Mouse (Mus musculus): ENCODE measurements around the gene Bcl9l. TPM values are rescaled to one million over a fixed set of nuclear protein-coding genes. Genes with fewer than 3 reads are reported as not detected.

The Bcl9l gene
- polyA plus RNA-seq, 1 experiment from 2014 or later = 12.3 TPM

GRCm38 (mm10) chr9:44499356-44500162 is 16.9 kb downstream of the Bcl9l start:
- peaks cover 62% of the 10 kb centered on the region for H3K4me1 ChIP-seq (ENCODE audit: control insufficient read depth, insufficient read depth, low read length)
- H3K4me3 ChIP-seq (ENCODE audit: low read depth, low read length) = peak overlapping the region; percentile 35
- peak overlapping the region; percentile 80 for H3K4me2 ChIP-seq (ENCODE audit: low read depth, low read length)

GRCm38 (mm10) chr9:44500163-44500533 is 17.5 kb downstream of the Bcl9l start:
- WGBS = 26% methylated on average over 5 of the region's 5 CpGs
- Histone ChIP-seq H3K9ac (replicated peaks; ENCODE audit: low read depth, low read length) (peak overlapping the region; percentile 41; the same call in 1 of the 2 replicates), H3K27ac (ENCODE audit: low read depth, low read length) (peak overlapping the region; percentile 77), H3K4me2 (ENCODE audit: low read depth, low read length) (peak overlapping the region; percentile 80), H3K36me3 (ENCODE audit: control insufficient read depth, insufficient read depth, low read length) (peaks cover 4% of the 10 kb centered on the region; the same call in 1 of the 2 replicates), H3K27me3 (ENCODE audit: control insufficient read depth, insufficient read depth, low read length) (no peaks in the 10 kb centered on the region), H3K4me1 (ENCODE audit: control insufficient read depth, insufficient read depth, low read length) (peaks cover 57% of the 10 kb centered on the region), H3K9me3 (ENCODE audit: control insufficient read depth, low read length) (no peaks in the 10 kb centered on the region), H3K4me3 (ENCODE audit: low read depth, low read length) (no peak overlapping the region)
- ATAC-seq (ENCODE audit: low read depth) = no peak; the same call in none of the 2 replicates

More at GRCm38 (mm10) chr9:44499356-44500162, 16.9 kb downstream of the Bcl9l start:
- WGBS = 6% methylated on average over 19 of the region's 20 CpGs
- Histone ChIP-seq H3K27ac (ENCODE audit: low read depth, low read length) (peak overlapping the region; percentile 77), H3K27me3 (ENCODE audit: control insufficient read depth, insufficient read depth, low read length) (no peaks in the 10 kb centered on the region), H3K9ac (replicated peaks; ENCODE audit: low read depth, low read length) (peak overlapping the region; percentile 56), H3K9me3 (ENCODE audit: control insufficient read depth, low read length) (no peaks in the 10 kb centered on the region), H3K36me3 (ENCODE audit: control insufficient read depth, insufficient read depth, low read length) (no peaks in the 10 kb centered on the region)
- peak; percentile 43 for ATAC-seq (ENCODE audit: low read depth)

GRCm38 (mm10) chr9:44500638-44501175 is 18.1 kb downstream of the Bcl9l start:
- Histone ChIP-seq H3K27me3 (ENCODE audit: control insufficient read depth, insufficient read depth, low read length) (no peaks in the 10 kb centered on the region), H3K9me3 (ENCODE audit: control insufficient read depth, low read length) (no peaks in the 10 kb centered on the region), H3K9ac (replicated peaks; ENCODE audit: low read depth, low read length) (peak overlapping the region; percentile 41; the same call in 1 of the 2 replicates), H3K4me1 (ENCODE audit: control insufficient read depth, insufficient read depth, low read length) (peaks cover 53% of the 10 kb centered on the region), H3K36me3 (ENCODE audit: control insufficient read depth, insufficient read depth, low read length) (peaks cover 8% of the 10 kb centered on the region; the same call in 1 of the 2 replicates), H3K4me2 (ENCODE audit: low read depth, low read length) (peak overlapping the region; percentile 80; the same call in 1 of the 2 replicates), H3K27ac (ENCODE audit: low read depth, low read length) (peak overlapping the region; percentile 77), H3K4me3 (ENCODE audit: low read depth, low read length) (no peak overlapping the region)
- WGBS = 56% methylated on average over 8 of the region's 8 CpGs
- no peak for ATAC-seq (ENCODE audit: low read depth)

- 55% methylated on average over 10 of the region's 10 CpGs for whole genome bisulfite sequencing
- peaks cover 53% of the 10 kb centered on the region for H3K4me1 ChIP-seq (ENCODE audit: control insufficient read depth, insufficient read depth, low read length)
Observed at GRCm38 (mm10) chr9:44501206-44501879, 18.7 kb downstream of the Bcl9l start.

DNA sequence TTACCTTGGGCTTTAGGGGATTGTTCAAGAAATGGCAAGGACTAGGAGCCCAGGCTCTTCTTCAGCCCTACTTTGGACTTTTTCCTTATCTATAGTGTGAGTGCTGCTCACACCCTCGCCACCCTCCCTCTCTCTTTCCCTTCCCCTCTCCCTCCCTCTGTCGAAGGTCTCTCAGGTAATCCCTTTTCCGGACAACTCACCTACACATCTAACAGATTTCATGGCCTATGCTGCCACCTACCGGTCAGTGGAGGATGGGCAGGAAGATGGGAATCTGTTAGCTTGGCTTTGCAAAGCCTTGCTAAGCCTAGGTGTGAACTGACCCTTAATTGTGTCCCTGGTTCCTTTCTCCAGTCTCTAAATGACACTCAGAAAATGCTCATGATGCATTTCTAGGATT is 19.4 kb downstream of the Bcl9l start:
- Histone ChIP-seq H3K27me3 (ENCODE audit: control insufficient read depth, insufficient read depth, low read length) (no peaks in the 10 kb centered on the region), H3K4me2 (ENCODE audit: low read depth, low read length) (no peak overlapping the region), H3K9ac (replicated peaks; ENCODE audit: low read depth, low read length) (no peak overlapping the region), H3K4me1 (ENCODE audit: control insufficient read depth, insufficient read depth, low read length) (peaks cover 48% of the 10 kb centered on the region), H3K27ac (ENCODE audit: low read depth, low read length) (no peak overlapping the region), H3K36me3 (ENCODE audit: control insufficient read depth, insufficient read depth, low read length) (peaks cover 19% of the 10 kb centered on the region), H3K4me3 (ENCODE audit: low read depth, low read length) (no peak overlapping the region), H3K9me3 (ENCODE audit: control insufficient read depth, low read length) (no peaks in the 10 kb centered on the region)
- ATAC-seq (ENCODE audit: low read depth) = no peak
- WGBS = 0% methylated on average over 4 of the region's 4 CpGs

More at GRCm38 (mm10) chr9:44501206-44501879, 18.7 kb downstream of the Bcl9l start:
- Histone ChIP-seq H3K4me2 (ENCODE audit: low read depth, low read length) (no peak overlapping the region), H3K9ac (replicated peaks; ENCODE audit: low read depth, low read length) (no peak overlapping the region), H3K27me3 (ENCODE audit: control insufficient read depth, insufficient read depth, low read length) (no peaks in the 10 kb centered on the region), H3K4me3 (ENCODE audit: low read depth, low read length) (no peak overlapping the region), H3K36me3 (ENCODE audit: control insufficient read depth, insufficient read depth, low read length) (peaks cover 13% of the 10 kb centered on the region), H3K27ac (ENCODE audit: low read depth, low read length) (no peak overlapping the region), H3K9me3 (ENCODE audit: control insufficient read depth, low read length) (no peaks in the 10 kb centered on the region)
- no peak for ATAC-seq (ENCODE audit: low read depth)

DNA sequence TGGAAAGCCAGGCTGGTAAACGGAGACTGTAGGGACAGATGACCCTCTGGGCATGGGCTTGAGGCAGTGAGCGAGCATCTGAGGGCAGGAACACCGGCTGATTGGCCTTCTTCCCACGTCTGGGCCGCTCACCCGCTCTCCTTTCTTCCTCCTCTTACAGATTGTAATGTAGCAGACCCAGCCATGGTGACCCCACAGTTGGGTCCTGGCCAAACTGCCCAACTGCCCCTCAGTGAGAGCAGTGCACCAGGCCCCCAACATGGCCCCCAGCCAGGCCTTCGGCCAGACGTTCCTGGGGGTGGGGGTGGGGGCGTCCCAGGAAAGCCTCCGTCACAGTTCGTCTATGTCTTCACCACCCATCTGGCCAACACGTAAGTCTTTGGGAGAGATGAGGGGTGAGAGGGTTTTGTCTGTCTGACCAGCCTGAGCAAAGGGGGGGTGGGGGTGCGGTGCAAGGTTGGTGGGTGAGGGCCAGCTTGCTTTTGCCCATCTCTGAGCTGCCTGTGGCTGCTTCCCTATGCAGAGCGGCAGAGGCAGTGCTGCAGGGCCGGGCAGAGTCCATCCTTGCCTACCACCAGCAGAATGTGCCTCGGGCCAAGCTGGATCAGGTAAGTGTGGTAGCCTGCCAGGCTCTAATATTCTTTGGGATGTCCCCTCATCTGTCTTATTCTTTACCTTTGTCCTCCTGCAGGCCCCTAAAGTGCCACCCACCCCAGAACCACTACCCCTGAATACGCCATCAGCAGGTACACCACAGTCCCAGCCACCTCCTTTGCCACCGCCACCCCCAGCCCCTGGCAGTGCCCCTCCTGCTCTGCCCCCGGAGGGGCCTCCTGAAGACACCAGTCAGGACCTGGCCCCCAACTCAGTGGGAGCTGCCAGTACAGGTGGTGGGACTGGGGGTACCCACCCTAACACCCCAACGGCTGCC is 22.5 kb downstream of the Bcl9l start:
- Histone ChIP-seq H3K9me3 (ENCODE audit: control insufficient read depth, low read length) (no peaks in the 10 kb centered on the region), H3K4me2 (ENCODE audit: low read depth, low read length) (no peak overlapping the region), H3K27ac (ENCODE audit: low read depth, low read length) (no peak overlapping the region), H3K9ac (replicated peaks; ENCODE audit: low read depth, low read length) (no peak overlapping the region), H3K4me1 (ENCODE audit: control insufficient read depth, insufficient read depth, low read length) (peaks cover 27% of the 10 kb centered on the region), H3K27me3 (ENCODE audit: control insufficient read depth, insufficient read depth, low read length) (no peaks in the 10 kb centered on the region), H3K4me3 (ENCODE audit: low read depth, low read length) (no peak overlapping the region), H3K36me3 (ENCODE audit: control insufficient read depth, insufficient read depth, low read length) (peaks cover 35% of the 10 kb centered on the region)
- WGBS = 69% methylated on average over 20 of the region's 20 CpGs
- no peak for ATAC-seq (ENCODE audit: low read depth)

DNA sequence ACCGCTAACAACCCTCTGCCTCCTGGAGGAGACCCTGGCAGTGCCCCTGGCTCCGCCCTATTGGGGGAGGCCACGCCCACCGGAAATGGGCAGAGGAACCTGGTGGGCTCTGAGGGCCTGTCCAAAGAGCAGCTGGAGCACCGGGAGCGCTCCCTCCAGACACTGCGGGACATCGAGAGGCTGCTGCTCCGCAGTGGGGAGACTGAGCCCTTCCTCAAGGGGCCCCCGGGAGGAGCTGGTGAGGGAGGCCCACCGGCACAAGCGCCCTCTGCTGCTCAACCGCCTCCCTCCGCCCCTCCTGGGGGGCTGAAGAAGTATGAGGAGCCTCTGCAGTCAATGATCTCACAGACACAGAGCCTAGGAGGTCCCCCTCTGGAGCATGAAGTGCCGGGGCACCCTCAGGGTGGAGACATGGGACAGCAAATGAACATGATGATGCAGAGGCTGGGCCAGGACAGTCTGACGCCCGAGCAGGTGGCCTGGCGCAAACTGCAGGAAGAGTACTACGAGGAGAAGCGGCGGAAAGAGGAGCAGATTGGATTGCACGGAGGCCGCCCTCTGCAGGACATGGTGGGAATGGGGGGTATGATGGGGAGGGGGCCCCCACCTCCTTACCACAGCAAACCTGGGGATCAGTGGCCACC is 23.3 kb downstream of the Bcl9l start:
- Histone ChIP-seq H3K36me3 (ENCODE audit: control insufficient read depth, insufficient read depth, low read length) (peaks cover 35% of the 10 kb centered on the region), H3K4me2 (ENCODE audit: low read depth, low read length) (no peak overlapping the region), H3K27ac (ENCODE audit: low read depth, low read length) (no peak overlapping the region), H3K4me3 (ENCODE audit: low read depth, low read length) (no peak overlapping the region), H3K9ac (replicated peaks; ENCODE audit: low read depth, low read length) (no peak overlapping the region), H3K9me3 (ENCODE audit: control insufficient read depth, low read length) (no peaks in the 10 kb centered on the region), H3K4me1 (ENCODE audit: control insufficient read depth, insufficient read depth, low read length) (peaks cover 20% of the 10 kb centered on the region), H3K27me3 (ENCODE audit: control insufficient read depth, insufficient read depth, low read length) (no peaks in the 10 kb centered on the region)
- no peak for ATAC-seq (ENCODE audit: low read depth)
- WGBS = 50% methylated on average over 23 of the region's 23 CpGs

DNA sequence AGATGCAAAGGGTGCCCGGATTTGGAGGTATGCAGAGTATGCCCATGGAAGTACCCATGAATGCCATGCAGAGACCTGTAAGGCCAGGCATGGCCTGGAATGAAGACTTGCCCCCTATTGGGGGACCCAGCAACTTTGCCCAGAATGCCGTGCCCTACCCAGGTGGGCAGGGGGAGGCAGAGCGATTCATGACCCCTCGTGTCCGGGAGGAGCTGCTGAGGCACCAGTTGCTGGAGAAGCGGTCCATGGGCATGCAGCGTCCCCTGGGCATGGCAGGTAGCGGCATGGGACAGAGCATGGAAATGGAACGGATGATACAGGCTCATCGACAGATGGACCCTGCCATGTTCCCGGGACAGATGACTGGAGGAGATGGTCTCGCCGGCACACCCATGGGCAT is 23.9 kb downstream of the Bcl9l start:
- Histone ChIP-seq H3K4me1 (ENCODE audit: control insufficient read depth, insufficient read depth, low read length) (peaks cover 16% of the 10 kb centered on the region), H3K36me3 (ENCODE audit: control insufficient read depth, insufficient read depth, low read length) (peaks cover 35% of the 10 kb centered on the region), H3K27me3 (ENCODE audit: control insufficient read depth, insufficient read depth, low read length) (no peaks in the 10 kb centered on the region), H3K4me2 (ENCODE audit: low read depth, low read length) (no peak overlapping the region), H3K27ac (ENCODE audit: low read depth, low read length) (no peak overlapping the region), H3K9me3 (ENCODE audit: control insufficient read depth, low read length) (no peaks in the 10 kb centered on the region), H3K4me3 (ENCODE audit: low read depth, low read length) (no peak overlapping the region), H3K9ac (replicated peaks; ENCODE audit: low read depth, low read length) (no peak overlapping the region)
- no peak for ATAC-seq (ENCODE audit: low read depth)
- 97% methylated on average over 13 of the region's 13 CpGs for whole genome bisulfite sequencing
